Mouse (Mus musculus) olfactory bulb, adult 2 months (tissue): ENCODE results near the gene Dclk2. TPM values are rescaled to one million over a fixed set of nuclear protein-coding genes. Genes with fewer than 3 reads are reported as not detected.

ENCODE experiments used
- H3K27ac ChIP-seq: fragments of 200-500 bp; 2 replicates; pipeline ENCODE4 v1.5.1; 2012; ENCODE audit warnings: low read depth, low read length; ENCODE audit not compliant: insufficient read depth
- H3K4me1 ChIP-seq: fragments of 200-500 bp; 2 replicates; pipeline ENCODE4 v1.6.1; 2012; ENCODE audit warnings: low read length; ENCODE audit not compliant: control insufficient read depth, insufficient read depth
- H3K4me3 ChIP-seq: fragments of 200-500 bp; 2 replicates; pipeline ENCODE4 v1.5.1; 2012; ENCODE audit warnings: mild to moderate bottlenecking, low read depth, low read length, moderate library complexity; ENCODE audit not compliant: insufficient read depth
- CTCF ChIP-seq: fragments of 200-500 bp; IDR thresholded peaks from 2 replicates; pipeline ENCODE4 v1.5.1; 2012; ENCODE audit warnings: low read depth, mild to moderate bottlenecking, low read length, moderate library complexity; ENCODE audit not compliant: insufficient read depth
- POLR2A ChIP-seq: fragments of 200-500 bp; IDR thresholded peaks from 2 replicates; pipeline ENCODE4 v1.6.1; 2012; ENCODE audit warnings: mild to moderate bottlenecking, low read depth, low read length, moderate library complexity; ENCODE audit not compliant: insufficient read depth
- WGBS: fragments of 180-500 bp; shearing (Covaris S2); methylation state at CpG from one replicate; pipeline ENCODE4 v1.1.7; 2018; 5-methylcytosine and 5-hydroxymethylcytosine counted together
- polyA plus RNA-seq: library from polyadenylated mRNA; stranded (reverse); fragments of >200 nt; gene quantifications from 2 replicates; pipeline ENCODE4 v1.2.4, GENCODE M21; 2012; ENCODE audit warnings: low replicate concordance; ENCODE audit not compliant: missing spikeins, insufficient read depth, insufficient read length

Gene Dclk2
- polyA plus RNA-seq, 1 experiment = 287 TPM

DNA sequence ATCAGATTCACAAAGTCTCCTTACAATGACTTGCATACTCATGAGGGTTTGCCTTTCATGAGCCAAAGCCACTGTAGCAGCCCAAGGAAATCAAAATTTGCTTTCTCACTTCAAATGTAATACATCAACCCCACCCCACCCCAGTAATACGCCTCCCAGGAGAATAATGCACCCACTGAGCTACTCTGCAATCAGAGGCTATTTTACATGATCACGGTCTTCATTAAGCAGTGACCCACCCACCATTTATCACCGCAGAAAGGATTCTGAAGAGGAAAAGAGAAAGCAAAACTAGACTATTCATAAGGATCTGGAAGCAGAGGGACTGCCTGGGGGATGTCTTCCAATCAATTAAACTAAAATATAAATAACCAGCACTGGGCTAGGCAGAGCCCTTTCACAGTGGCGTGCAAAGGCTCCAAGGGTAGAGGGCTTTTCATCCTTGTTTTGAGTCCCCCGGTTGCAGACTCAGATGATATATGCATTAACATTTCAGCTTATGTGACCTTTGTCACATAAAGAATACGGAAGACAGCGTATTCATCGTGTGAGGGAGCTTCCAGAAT lies 62.7 kb downstream of the Dclk2 start:
- peaks cover 17% of the 10 kb centered on the region for H3K4me1 ChIP-seq
- peak overlapping the region; percentile 51 for H3K27ac ChIP-seq
- WGBS = 31% methylated on average over 8 of the region's 8 CpGs
- no peak overlapping the region for H3K4me3 ChIP-seq
- TF ChIP-seq POLR2A (no peak), CTCF (no peak)

DNA sequence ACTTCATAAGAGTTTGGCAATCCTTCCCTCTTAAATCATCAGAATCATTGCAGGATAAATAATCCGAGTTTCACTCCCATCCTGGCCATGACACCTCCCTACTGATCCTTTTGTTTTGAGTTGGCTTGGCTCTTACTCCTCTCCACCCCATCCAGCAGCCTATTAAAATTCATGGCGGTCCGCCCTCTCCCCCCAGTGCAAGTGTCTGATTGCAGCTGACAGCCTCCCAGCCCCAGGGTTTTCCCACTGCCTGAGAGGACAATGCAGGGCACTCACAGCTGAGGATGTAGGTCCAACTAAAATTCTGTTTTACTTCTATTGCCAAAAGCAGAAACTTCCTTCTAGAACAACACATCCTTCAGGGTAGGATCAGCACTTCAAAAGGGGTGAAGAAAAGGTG lies 67.8 kb downstream of the Dclk2 start:
- WGBS = 33% methylated on average over 3 of the region's 3 CpGs
- Histone ChIP-seq H3K27ac (0 out of 2 replicates have a peak overlapping the region, but pooled peaks have one; percentile 33), H3K4me1 (peaks cover 21% of the 10 kb centered on the region), H3K4me3 (no peak overlapping the region)
- TF ChIP-seq POLR2A = no peak
- TF ChIP-seq CTCF = no peak

DNA sequence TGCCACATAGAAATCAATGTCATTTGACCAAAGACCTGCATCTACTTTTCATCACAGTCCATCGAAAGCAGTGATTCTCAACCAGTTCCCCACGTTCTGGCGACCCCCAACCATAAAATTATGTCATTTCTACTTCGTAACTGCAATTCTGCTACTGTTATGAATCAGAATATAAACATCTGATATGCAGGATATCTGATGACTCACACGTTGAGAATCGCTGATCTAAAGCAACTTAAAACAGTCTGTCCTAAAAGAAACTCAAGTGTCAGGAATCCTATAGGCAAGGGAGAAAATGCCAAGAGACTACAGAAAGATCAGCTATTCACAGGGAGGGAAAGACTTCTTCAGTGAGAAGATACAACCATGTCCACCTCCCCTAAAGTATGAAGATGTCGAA lies 69.5 kb downstream of the Dclk2 start:
- TF ChIP-seq CTCF = no peak
- TF ChIP-seq POLR2A = no peak
- 73% methylated on average over 7 of the region's 7 CpGs for WGBS
- Histone ChIP-seq H3K27ac (peak overlapping the region; percentile 73), H3K4me3 (no peak overlapping the region), H3K4me1 (peaks cover 23% of the 10 kb centered on the region)

DNA sequence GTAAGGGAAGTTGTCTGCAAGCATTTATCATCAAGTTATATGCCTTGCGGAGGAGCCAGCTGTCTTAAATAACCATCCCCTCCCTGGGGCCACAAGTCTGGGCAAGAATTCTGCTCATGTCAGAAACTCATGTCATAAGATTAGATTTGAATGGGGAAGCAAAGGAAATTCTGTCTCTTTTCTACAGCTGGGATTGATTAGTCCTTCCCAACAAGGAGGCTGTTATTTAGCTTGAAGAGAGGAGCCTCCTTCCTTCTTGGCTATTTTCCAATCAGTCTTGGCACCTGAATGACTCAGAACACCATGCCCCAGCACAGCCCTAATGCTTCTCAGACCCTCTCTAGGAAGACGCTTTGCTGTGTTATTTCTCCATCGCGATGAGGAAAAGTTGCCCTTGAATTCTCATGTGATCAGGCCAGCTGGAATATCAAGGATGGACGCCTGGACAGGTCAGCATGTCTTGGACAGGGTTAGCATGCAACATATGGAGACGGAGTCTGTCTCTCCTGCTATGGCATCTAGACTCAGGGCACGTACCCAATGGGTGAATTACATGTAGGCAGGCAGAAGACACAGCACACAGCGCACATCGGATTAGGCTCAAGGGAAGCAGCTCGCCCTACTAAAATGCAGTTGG lies 70.1 kb downstream of the Dclk2 start:
- peak overlapping the region; percentile 73 for H3K27ac ChIP-seq
- no peak overlapping the region for H3K4me3 ChIP-seq
- H3K4me1 ChIP-seq = peaks cover 23% of the 10 kb centered on the region
- 23% methylated on average over 10 of the region's 10 CpGs for WGBS
- no peak for TF ChIP-seq POLR2A
- no peak for TF ChIP-seq CTCF

DNA sequence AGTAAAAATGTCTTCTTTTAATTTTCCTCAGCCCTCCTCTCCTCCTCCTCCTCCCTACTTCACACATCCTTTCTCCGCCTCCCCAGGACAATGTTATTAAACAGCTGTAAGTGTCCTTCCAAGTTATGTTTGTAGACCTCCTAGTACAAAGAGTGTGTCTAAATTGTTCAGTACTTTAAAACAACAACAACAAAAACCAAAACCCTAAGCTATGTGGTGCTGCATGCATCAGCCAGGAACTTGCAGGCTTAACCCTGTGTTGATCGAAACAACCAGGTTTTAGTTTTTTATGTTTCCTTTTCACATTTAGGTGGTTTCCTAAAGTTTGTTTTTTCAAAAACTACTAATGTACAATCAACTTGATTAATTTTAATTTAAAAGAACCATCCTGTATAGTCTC lies 71.3 kb downstream of the Dclk2 start:
- Histone ChIP-seq H3K27ac (no peak overlapping the region), H3K4me3 (no peak overlapping the region), H3K4me1 (peaks cover 19% of the 10 kb centered on the region)
- WGBS = 54% methylated on average over 2 of the region's 2 CpGs
- no peak for TF ChIP-seq POLR2A
- TF ChIP-seq CTCF = no peak

DNA sequence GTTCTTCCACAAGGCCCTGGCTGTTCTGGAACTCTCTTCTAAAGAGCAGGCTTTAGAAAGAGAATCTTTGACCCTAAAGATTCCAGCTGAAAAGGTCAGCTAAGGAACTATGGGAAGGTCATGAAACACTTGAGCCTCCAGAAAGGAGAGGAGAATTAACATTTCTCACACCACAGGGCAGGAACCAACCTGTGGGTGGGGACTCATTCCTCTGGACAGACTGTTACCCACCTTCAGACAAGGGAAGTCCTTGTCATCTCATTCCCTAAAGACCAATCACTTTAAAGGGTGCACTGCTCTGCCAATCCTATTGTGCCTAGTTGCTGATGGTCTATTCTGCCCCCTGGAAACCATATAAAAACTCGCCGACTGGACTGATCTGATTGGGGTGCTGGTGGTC lies 73.1 kb downstream of the Dclk2 start:
- WGBS = 84% methylated on average over 2 of the region's 2 CpGs
- Histone ChIP-seq H3K4me1 (peaks cover 13% of the 10 kb centered on the region), H3K27ac (peak overlapping the region; percentile 3), H3K4me3 (no peak overlapping the region)
- TF ChIP-seq POLR2A = no peak
- TF ChIP-seq CTCF = no peak

DNA sequence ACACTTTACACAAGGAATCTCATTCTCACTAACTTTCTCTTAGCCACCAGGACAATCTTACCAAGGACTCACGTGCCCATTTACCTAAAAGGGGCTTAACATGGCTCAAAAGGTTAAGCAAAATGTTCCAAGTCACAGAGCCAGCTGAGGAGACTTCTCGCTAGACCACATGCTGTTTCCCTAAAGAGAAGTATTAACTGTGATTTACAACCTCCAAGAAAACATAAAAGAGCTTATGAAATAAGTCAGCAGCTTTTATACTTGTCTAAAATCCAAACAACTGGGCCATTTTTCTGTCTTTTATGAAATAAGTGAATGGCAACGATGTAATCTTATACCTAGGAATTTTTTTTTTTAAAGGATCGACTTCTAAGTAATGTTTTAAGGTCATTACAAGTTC lies 74.6 kb downstream of the Dclk2 start:
- Histone ChIP-seq H3K4me1 (peaks cover 12% of the 10 kb centered on the region), H3K4me3 (no peak overlapping the region), H3K27ac (peak overlapping the region; percentile 88; the same call in 1 of the 2 replicates)
- 33% methylated on average over 4 of the region's 4 CpGs for WGBS
- TF ChIP-seq CTCF (no peak), POLR2A (no peak)

DNA sequence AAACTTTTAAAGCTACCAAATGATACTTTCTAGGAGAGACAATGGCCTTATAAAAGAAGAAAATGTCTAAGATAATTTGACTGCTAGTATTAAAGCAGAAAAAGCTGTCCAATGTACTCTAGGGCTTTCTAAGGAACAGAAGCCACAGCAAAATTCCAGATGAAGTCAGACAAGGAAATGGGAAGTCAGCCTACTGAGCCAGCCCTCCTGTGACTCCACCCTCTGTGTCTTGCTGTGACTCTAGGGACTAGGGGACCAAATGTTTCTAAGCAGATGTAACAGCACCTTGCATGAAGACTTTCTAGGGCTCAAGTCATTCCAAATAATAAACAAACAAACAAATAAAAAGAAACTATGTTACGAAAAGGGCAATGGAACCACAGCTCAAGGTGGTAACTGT lies 75.1 kb downstream of the Dclk2 start:
- Histone ChIP-seq H3K4me1 (peaks cover 9% of the 10 kb centered on the region), H3K4me3 (no peak overlapping the region), H3K27ac (peak overlapping the region; percentile 88)
- TF ChIP-seq POLR2A (no peak), CTCF (no peak)
- WGBS = 54% methylated on average over 1 of the region's 1 CpGs

DNA sequence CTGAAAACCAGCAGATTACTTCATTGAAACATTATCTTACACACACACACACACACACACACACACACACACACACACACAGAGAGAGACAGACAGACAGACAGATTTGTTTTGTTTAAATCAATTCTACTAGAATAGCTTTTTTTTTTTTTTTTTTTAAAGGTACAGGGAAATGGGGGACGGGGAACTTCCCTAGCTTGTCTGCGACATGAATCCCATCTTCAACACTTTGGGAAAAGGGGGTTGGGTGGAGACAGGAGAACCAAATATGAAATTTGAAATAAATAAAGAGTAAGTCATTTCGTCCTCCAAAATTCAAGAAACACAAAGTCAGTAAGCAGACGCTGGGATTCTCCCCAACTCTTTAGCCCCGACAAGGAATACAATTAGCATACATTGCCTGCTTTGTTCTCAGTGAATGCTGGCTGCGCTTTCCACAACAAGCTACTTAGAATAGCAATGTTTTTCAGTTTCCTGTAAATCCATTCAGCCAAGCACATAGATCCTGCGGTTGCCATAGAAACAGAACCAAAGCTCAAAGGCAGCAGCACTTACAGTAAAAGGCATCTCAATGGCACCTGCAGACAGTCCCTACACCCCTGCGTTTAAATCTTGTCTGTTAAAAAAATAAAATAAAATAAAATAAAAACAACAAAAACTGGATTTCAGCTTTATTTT lies 75.7 kb downstream of the Dclk2 start:
- Histone ChIP-seq H3K4me1 (peaks cover 8% of the 10 kb centered on the region), H3K27ac (peak overlapping the region; percentile 83; the same call in 1 of the 2 replicates), H3K4me3 (no peak overlapping the region)
- 5% methylated on average over 8 of the region's 8 CpGs for WGBS
- TF ChIP-seq POLR2A (no peak), CTCF (no peak)
